Mouse (Mus musculus): Measurements from ENCODE around the gene Zfp384. TPM values are rescaled to one million over a fixed set of nuclear protein-coding genes. Genes with fewer than 3 reads are reported as not detected.

The Zfp384 gene
- 6.0 and 6.6 TPM in 2 replicates for polyA plus RNA-seq (2015; fragmentation: Nextera tagmentation; extraction: Ambion mirVana)

GRCm38 (mm10) chr6:125009129-125009180 is at the start of gene Zfp384:
TSS of gene Zfp384 (plus strand) at chr6:125009145.

GRCm38 (mm10) chr6:124965088-124965719 is 43.7 kb upstream of the Zfp384 start, which contains the start of gene Cops7a:
TSS of gene Cops7a (minus strand) at chr6:124965538.

GRCm38 (mm10) chr6:124996551-124997501 is 12.1 kb upstream of the Zfp384 start, which contains the start of gene Pianp:
TSS of gene Pianp (plus strand) at chr6:124996694.

GRCm38 (mm10) chr6:125039533-125040153 is 30.7 kb downstream of the Zfp384 start, which contains the start of gene Ing4:
TSS of gene Ing4 (plus strand) at chr6:125039760.

GRCm38 (mm10) chr6:125049678-125050077 is 40.7 kb downstream of the Zfp384 start, which contains the start of gene Acrbp:
TSS of gene Acrbp (plus strand) at chr6:125049689.

GRCm38 (mm10) chr6:125067571-125067995 is 58.6 kb downstream of the Zfp384 start, which contains the start of gene Lpar5:
TSS of gene Lpar5 (plus strand) at chr6:125067920.

Other genes starting within 250 kb of the Zfp384 start
- 5.9 and 6.2 TPM in 2 replicates for gene Eno2, start 239.5 kb upstream of the Zfp384 start, polyA plus RNA-seq (2015; fragmentation: Nextera tagmentation; extraction: Ambion mirVana)
- 0.23 TPM in 1 of 2 replicates, not detected in the other for gene Lrrc23, start 229.4 kb upstream of the Zfp384 start, polyA plus RNA-seq (2015; fragmentation: Nextera tagmentation; extraction: Ambion mirVana)
- 11.7 and 16.0 TPM in 2 replicates for gene Spsb2, start 200.5 kb upstream of the Zfp384 start, polyA plus RNA-seq (2015; fragmentation: Nextera tagmentation; extraction: Ambion mirVana)
- 393 and 456 TPM in 2 replicates for gene Tpi1, start 194.8 kb upstream of the Zfp384 start, polyA plus RNA-seq (2015; fragmentation: Nextera tagmentation; extraction: Ambion mirVana)
- gene Usp5, start 179.7 kb upstream of the Zfp384 start, polyA plus RNA-seq (2015; fragmentation: Nextera tagmentation; extraction: Ambion mirVana) = 71.7 and 72.1 TPM in 2 replicates
- 32.7 and 43.3 TPM in 2 replicates for gene Cdca3, start 179.6 kb upstream of the Zfp384 start, polyA plus RNA-seq (2015; fragmentation: Nextera tagmentation; extraction: Ambion mirVana)
- gene Gnb3, start 168.9 kb upstream of the Zfp384 start, polyA plus RNA-seq (2015; fragmentation: Nextera tagmentation; extraction: Ambion mirVana) = 0.20 TPM in 1 of 2 replicates, not detected in the other
- 16.1 and 16.6 TPM in 2 replicates for gene P3h3, start 151.4 kb upstream of the Zfp384 start, polyA plus RNA-seq (2015; fragmentation: Nextera tagmentation; extraction: Ambion mirVana)
- gene Gpr162, start 145.2 kb upstream of the Zfp384 start, polyA plus RNA-seq (2015; fragmentation: Nextera tagmentation; extraction: Ambion mirVana) = 0.66 and 0.69 TPM in 2 replicates
- 0.10 and 0.42 TPM in 2 replicates for gene Cd4, start 120.9 kb upstream of the Zfp384 start, polyA plus RNA-seq (2015; fragmentation: Nextera tagmentation; extraction: Ambion mirVana)
- 0.55 and 0.60 TPM in 2 replicates for gene Lag3, start 97.4 kb upstream of the Zfp384 start, polyA plus RNA-seq (2015; fragmentation: Nextera tagmentation; extraction: Ambion mirVana)
- gene Ptms, start 89.0 kb upstream of the Zfp384 start, polyA plus RNA-seq (2015; fragmentation: Nextera tagmentation; extraction: Ambion mirVana) = 340 and 360 TPM in 2 replicates
- 285 and 313 TPM in 2 replicates for gene Mlf2, start 77.8 kb upstream of the Zfp384 start, polyA plus RNA-seq (2015; fragmentation: Nextera tagmentation; extraction: Ambion mirVana)
- gene Cops7a, start 43.6 kb upstream of the Zfp384 start, polyA plus RNA-seq (2015; fragmentation: Nextera tagmentation; extraction: Ambion mirVana) = 106 and 122 TPM in 2 replicates
- gene Pianp, start 12.5 kb upstream of the Zfp384 start, polyA plus RNA-seq (2015; fragmentation: Nextera tagmentation; extraction: Ambion mirVana) = 7.8 and 10.2 TPM in 2 replicates
- gene Ing4, start 30.6 kb downstream of the Zfp384 start, polyA plus RNA-seq (2015; fragmentation: Nextera tagmentation; extraction: Ambion mirVana) = 59.9 and 71.5 TPM in 2 replicates
- 2.3 and 3.2 TPM in 2 replicates for gene Acrbp, start 40.5 kb downstream of the Zfp384 start, polyA plus RNA-seq (2015; fragmentation: Nextera tagmentation; extraction: Ambion mirVana)
- gene Lpar5, start 58.8 kb downstream of the Zfp384 start, polyA plus RNA-seq (2015; fragmentation: Nextera tagmentation; extraction: Ambion mirVana) = 2.4 and 3.2 TPM in 2 replicates
- gene Chd4, start 86.8 kb downstream of the Zfp384 start, polyA plus RNA-seq (2015; fragmentation: Nextera tagmentation; extraction: Ambion mirVana) = 31.8 and 32.9 TPM in 2 replicates
- 31.6 and 32.2 TPM in 2 replicates for gene Nop2, start 122.8 kb downstream of the Zfp384 start, polyA plus RNA-seq (2015; fragmentation: Nextera tagmentation; extraction: Ambion mirVana)
- 6.4 and 7.9 TPM in 2 replicates for gene Iffo1, start 136.1 kb downstream of the Zfp384 start, polyA plus RNA-seq (2015; fragmentation: Nextera tagmentation; extraction: Ambion mirVana)
- 1,713 and 1,923 TPM in 2 replicates for gene Gapdh, start 157.3 kb downstream of the Zfp384 start, polyA plus RNA-seq (2015; fragmentation: Nextera tagmentation; extraction: Ambion mirVana)
- 13.4 and 20.9 TPM in 2 replicates for gene Ncapd2, start 182.6 kb downstream of the Zfp384 start, polyA plus RNA-seq (2015; fragmentation: Nextera tagmentation; extraction: Ambion mirVana)
- gene Mrpl51, start 182.7 kb downstream of the Zfp384 start, polyA plus RNA-seq (2015; fragmentation: Nextera tagmentation; extraction: Ambion mirVana) = 189 and 192 TPM in 2 replicates
- gene Vamp1, start 206.4 kb downstream of the Zfp384 start, polyA plus RNA-seq (2015; fragmentation: Nextera tagmentation; extraction: Ambion mirVana) = 2.8 and 3.3 TPM in 2 replicates
- gene Tapbpl, start 222.7 kb downstream of the Zfp384 start, polyA plus RNA-seq (2015; fragmentation: Nextera tagmentation; extraction: Ambion mirVana) = 8.8 and 9.1 TPM in 2 replicates
- gene Cd27, start 227.9 kb downstream of the Zfp384 start, polyA plus RNA-seq (2015; fragmentation: Nextera tagmentation; extraction: Ambion mirVana) = 1.2 and 1.3 TPM in 2 replicates